Mouse (Mus musculus) lung, embryonic 16.5 days (tissue): ENCODE measurements around the gene Dtl. TPM values are rescaled to one million over a fixed set of nuclear protein-coding genes. Genes with fewer than 3 reads are reported as not detected.

Experiments
- ATAC-seq: fragments of 200-750 bp; cut with Nextera tagmentation; 2 replicates; pipeline ENCODE4 v1.8.0; 2017; ENCODE audit warnings: low read depth, mild to moderate bottlenecking, moderate library complexity
- H3K27ac ChIP-seq: fragments of 300-500 bp; sonication (generic); 2 replicates; pipeline ENCODE4 v1.5.1; 2014; ENCODE audit warnings: mild to moderate bottlenecking, control low read depth, low read length
- H3K27me3 ChIP-seq: fragments of 300-500 bp; sonication (generic); 2 replicates; pipeline ENCODE4 v1.6.1; 2014; ENCODE audit warnings: low read depth, low read length, mixed read lengths; ENCODE audit not compliant: control insufficient read depth, insufficient read depth
- H3K36me3 ChIP-seq: fragments of 300-500 bp; sonication (generic); 2 replicates; pipeline ENCODE4 v1.6.1; 2014; ENCODE audit warnings: low read length; ENCODE audit not compliant: control insufficient read depth, insufficient read depth
- H3K4me1 ChIP-seq: fragments of 300-500 bp; sonication (generic); replicated peaks from 2 replicates; pipeline ENCODE4 v1.6.1; 2014; ENCODE audit warnings: low read length, mixed read lengths; ENCODE audit not compliant: control insufficient read depth, insufficient read depth
- H3K4me2 ChIP-seq: fragments of 300-500 bp; sonication (generic); 2 replicates; pipeline ENCODE4 v1.6.1; 2014; ENCODE audit warnings: low read depth, low read length, control low read depth
- H3K4me3 ChIP-seq: fragments of 300-500 bp; sonication (generic); 2 replicates; pipeline ENCODE4 v1.5.1; 2014; ENCODE audit warnings: mild to moderate bottlenecking, low read length, control low read depth
- H3K9ac ChIP-seq: fragments of 300-500 bp; sonication (generic); 2 replicates; pipeline ENCODE4 v1.6.1; 2014; ENCODE audit warnings: low read length, control low read depth
- H3K9me3 ChIP-seq: fragments of 300-500 bp; sonication (generic); 2 replicates; pipeline ENCODE4 v1.6.1; 2016; ENCODE audit warnings: low read length; ENCODE audit not compliant: control insufficient read depth
- WGBS: fragments of 180-500 bp; shearing (Covaris S2); extraction: QIAGEN DNeasy Blood & Tissue Kit; methylation state at CpG from one replicate; pipeline ENCODE4 v1.1.7; 2014; 5-methylcytosine and 5-hydroxymethylcytosine counted together
- polyA plus RNA-seq: library from polyadenylated mRNA; unstranded; fragments of >200 nt; fragmentation: Nextera tagmentation; extraction: Ambion mirVana; gene quantifications from 2 replicates; pipeline ENCODE4 v1.2.1, GENCODE M21; 2015

Gene Dtl
- polyA plus RNA-seq, 1 experiment from 2014 or later, result 54.0 TPM

DNA sequence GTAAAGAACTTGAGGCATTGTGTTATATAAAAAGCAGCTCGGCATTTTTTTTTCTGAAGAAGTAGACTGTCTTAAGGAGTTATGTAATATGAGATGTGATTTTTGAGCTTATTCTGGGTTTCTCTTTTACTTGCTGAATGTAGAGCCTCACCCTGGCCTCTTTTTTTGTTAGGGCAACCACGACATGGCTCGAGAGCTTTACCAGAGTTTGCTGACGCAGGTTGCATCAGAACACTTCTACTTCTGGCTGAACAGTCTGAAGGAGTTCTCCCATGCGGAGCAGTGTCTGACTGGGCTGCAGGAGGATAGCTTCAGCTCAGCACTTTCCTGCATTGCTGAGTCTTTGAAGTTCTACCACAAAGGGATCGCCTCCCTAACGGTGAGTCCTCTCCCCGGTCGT lies 36.3 kb upstream of the Dtl start:
- Histone ChIP-seq H3K27ac (no peak overlapping the region), H3K36me3 (peaks cover 68% of the 10 kb centered on the region), H3K4me1 (no peaks in the 10 kb centered on the region), H3K27me3 (no peaks in the 10 kb centered on the region), H3K9me3 (no peaks in the 10 kb centered on the region), H3K9ac (no peak overlapping the region), H3K4me3 (no peak overlapping the region), H3K4me2 (no peak overlapping the region)
- WGBS, result 86% methylated on average over 9 of the region's 9 CpGs
- no peak for ATAC-seq

- Histone ChIP-seq H3K36me3 (peaks cover 70% of the 10 kb centered on the region), H3K4me2 (no peak overlapping the region), H3K27me3 (no peaks in the 10 kb centered on the region), H3K27ac (no peak overlapping the region), H3K9ac (no peak overlapping the region), H3K9me3 (no peaks in the 10 kb centered on the region), H3K4me1 (no peaks in the 10 kb centered on the region), H3K4me3 (no peak overlapping the region)
- ATAC-seq, result no peak
- WGBS, result 93% methylated on average over 7 of the region's 7 CpGs
These were observed 35.0 kb upstream of the Dtl start for GRCm38 (mm10) chr1:191610357-191610756.

DNA sequence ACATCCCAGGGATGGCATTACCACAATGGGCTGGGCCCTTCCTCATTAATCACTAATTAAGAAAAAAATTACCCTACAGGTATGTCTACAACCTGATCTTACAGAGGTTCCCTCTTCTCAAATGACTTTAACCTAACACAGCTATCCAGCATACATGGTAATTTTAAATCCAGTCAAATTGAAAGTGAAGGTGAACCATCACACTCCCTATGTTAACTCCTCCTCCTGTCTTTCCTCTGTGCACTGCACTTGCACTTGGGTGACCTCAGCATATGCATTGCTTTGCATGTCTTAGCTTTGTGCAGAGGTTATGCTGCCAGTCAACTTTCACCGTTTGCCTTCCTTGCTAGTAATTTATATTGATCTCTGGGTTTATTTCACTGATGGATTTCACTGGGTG lies 34.2 kb upstream of the Dtl start:
- no peak overlapping the region for H3K9ac ChIP-seq
- H3K27ac ChIP-seq, result no peak overlapping the region
- 67% methylated on average over 1 of the region's 1 CpGs for WGBS
- peaks cover 69% of the 10 kb centered on the region for H3K36me3 ChIP-seq
- H3K4me2 ChIP-seq, result no peak overlapping the region
- no peaks in the 10 kb centered on the region for H3K4me1 ChIP-seq
- H3K27me3 ChIP-seq, result no peaks in the 10 kb centered on the region
- H3K4me3 ChIP-seq, result no peak overlapping the region
- no peaks in the 10 kb centered on the region for H3K9me3 ChIP-seq
- no peak for ATAC-seq

DNA sequence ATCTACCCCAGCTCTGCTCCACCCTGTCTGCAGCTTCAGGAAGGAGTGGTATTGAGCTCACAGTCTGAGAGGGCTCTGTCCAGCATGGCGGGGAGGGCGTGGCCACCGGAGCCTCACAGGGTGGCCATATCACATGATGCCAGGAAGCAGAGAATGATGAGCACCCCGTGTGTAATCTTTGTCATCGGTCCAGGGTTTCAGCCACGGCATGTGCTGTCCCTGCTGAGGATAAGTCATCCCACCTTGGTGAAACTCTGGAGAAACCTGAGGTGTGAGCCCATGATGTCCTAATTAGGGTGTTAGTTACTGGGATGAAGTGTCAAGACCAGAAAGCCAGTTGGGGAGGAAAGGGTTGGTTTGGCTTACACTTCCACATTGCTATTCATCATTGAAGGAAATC lies 33.7 kb upstream of the Dtl start:
- WGBS, result 89% methylated on average over 6 of the region's 6 CpGs
- Histone ChIP-seq H3K9me3 (no peaks in the 10 kb centered on the region), H3K27me3 (no peaks in the 10 kb centered on the region), H3K4me1 (no peaks in the 10 kb centered on the region), H3K27ac (no peak overlapping the region), H3K4me2 (no peak overlapping the region), H3K4me3 (no peak overlapping the region), H3K36me3 (peaks cover 69% of the 10 kb centered on the region), H3K9ac (no peak overlapping the region)
- ATAC-seq, result no peak

DNA sequence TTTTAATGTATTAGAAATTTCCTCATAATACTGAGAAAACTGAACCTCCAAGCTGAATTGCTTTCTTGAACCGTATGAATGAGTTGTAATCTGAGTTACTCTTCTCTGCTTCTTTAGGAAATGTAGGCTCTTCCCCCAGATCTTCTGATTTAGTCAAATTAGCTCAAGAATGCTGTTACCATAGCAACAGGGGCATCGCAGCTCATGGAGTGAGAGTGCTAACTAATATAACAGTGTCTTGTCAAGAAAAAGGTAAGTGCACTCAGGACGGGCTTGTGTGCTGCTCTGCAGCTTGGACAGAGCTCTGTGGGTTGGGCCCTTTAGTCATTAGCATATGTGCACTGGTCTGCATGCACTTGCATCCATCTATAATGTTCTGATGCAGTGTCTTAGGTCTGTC lies 29.3 kb upstream of the Dtl start:
- ATAC-seq, result no peak
- H3K9ac ChIP-seq, result no peak overlapping the region
- peaks cover 48% of the 10 kb centered on the region for H3K36me3 ChIP-seq

DNA sequence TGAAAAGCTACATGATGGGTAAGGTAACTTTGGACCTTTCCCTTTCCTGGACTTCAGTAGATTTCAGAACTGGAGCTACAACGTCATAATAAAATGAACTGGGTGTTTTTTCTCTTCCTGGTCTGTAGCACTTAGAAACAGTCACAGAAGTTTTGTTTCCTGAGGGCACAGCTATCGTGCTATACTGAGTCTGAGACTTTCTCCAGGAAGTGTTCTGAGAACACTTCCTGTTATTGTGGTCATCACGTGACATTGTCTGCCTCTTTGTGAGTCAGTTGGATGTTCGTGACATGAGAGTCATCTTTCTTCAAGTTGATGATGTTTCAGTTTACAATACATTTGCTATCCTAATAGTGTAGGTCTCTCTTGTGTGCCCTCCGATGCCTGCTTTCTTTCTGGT lies 23.9 kb upstream of the Dtl start:
- Histone ChIP-seq H3K9me3 (no peaks in the 10 kb centered on the region), H3K4me1 (no peaks in the 10 kb centered on the region), H3K27me3 (no peaks in the 10 kb centered on the region), H3K27ac (no peak overlapping the region), H3K4me2 (no peak overlapping the region), H3K4me3 (no peak overlapping the region), H3K36me3 (peaks cover 31% of the 10 kb centered on the region), H3K9ac (no peak overlapping the region)
- 63% methylated on average over 5 of the region's 5 CpGs for WGBS
- no peak for ATAC-seq

More for the DNA sequence above, 29.3 kb upstream of the Dtl start:
- 65% methylated on average over 3 of the region's 3 CpGs for WGBS
- H3K4me3 ChIP-seq, result no peak overlapping the region
- no peak overlapping the region for H3K27ac ChIP-seq
- no peak overlapping the region for H3K4me2 ChIP-seq
- no peaks in the 10 kb centered on the region for H3K9me3 ChIP-seq
- H3K4me1 ChIP-seq, result no peaks in the 10 kb centered on the region
- no peaks in the 10 kb centered on the region for H3K27me3 ChIP-seq

DNA sequence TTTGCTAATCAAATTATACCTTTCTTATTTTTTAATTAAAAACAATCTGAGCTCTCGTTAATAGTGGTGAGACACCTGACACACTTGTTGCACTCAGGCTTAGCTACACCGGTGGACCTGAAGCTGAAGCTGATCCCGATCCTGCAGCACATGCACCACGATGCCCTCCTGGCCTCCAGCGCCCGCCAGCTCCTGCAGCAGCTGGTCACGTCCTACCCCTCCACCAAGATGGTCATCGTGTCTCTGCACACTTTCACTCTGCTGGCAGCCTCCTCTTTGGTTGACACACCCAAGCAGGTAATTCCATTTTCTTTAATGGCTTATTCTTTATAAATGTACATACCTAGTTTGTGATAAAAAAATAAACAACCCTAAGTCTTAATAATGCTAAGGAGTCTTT lies 20.7 kb upstream of the Dtl start:
- no peak overlapping the region for H3K9ac ChIP-seq
- no peaks in the 10 kb centered on the region for H3K27me3 ChIP-seq
- H3K9me3 ChIP-seq, result no peaks in the 10 kb centered on the region
- H3K4me2 ChIP-seq, result no peak overlapping the region
- H3K4me1 ChIP-seq, result peaks cover 3% of the 10 kb centered on the region; the same call in 1 of the 2 replicates
- no peak overlapping the region for H3K4me3 ChIP-seq
- H3K36me3 ChIP-seq, result peaks cover 27% of the 10 kb centered on the region
- 95% methylated on average over 8 of the region's 8 CpGs for WGBS
- no peak overlapping the region for H3K27ac ChIP-seq
- ATAC-seq, result no peak

DNA sequence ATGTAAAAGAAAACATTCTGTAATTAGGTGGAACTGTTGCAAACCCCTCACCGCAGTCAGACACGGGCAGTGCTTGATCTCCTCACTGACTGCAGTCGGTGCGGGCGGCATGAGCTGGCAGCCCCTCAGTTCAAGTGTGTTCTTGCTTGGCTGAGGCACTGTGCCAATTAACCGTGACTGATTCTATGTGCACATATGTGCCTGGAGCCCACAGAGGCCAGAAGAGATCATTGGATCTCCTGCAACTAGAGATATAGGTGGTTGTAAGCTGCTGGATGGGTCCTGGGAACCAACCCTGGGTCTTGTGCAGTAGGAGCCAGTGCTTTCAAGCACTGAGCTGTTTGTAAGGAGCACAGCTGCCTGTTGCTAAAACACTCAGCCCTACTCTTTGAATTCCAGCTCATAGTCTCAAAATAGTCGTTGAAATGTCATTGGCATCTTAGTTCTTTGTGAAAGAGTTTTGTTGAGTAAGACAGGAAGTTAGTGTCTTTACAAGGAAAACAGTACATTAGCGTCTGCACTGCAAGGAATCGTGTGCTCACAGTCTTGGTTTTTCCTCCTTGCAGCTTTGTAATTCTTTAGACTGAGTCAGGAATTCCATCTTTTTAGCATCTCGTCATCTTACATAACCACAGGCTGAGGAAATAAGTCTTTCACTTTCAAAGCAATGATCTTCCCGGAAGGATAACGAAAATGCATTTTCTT lies 16.8 kb upstream of the Dtl start:
- ATAC-seq, result peak; percentile 41; the same call in 1 of the 2 replicates
- H3K4me3 ChIP-seq, result no peak overlapping the region
- H3K4me1 ChIP-seq, result peaks cover 3% of the 10 kb centered on the region; the same call in 1 of the 2 replicates
- no peak overlapping the region for H3K9ac ChIP-seq
- H3K4me2 ChIP-seq, result no peak overlapping the region
- H3K9me3 ChIP-seq, result no peaks in the 10 kb centered on the region
- peaks cover 30% of the 10 kb centered on the region for H3K36me3 ChIP-seq
- H3K27me3 ChIP-seq, result no peaks in the 10 kb centered on the region
- H3K27ac ChIP-seq, result no peak overlapping the region
- 75% methylated on average over 12 of the region's 12 CpGs for WGBS

- Histone ChIP-seq H3K27ac (no peak overlapping the region), H3K4me1 (peaks cover 3% of the 10 kb centered on the region; the same call in 1 of the 2 replicates), H3K27me3 (no peaks in the 10 kb centered on the region), H3K36me3 (peaks cover 36% of the 10 kb centered on the region), H3K9me3 (no peaks in the 10 kb centered on the region), H3K4me3 (no peak overlapping the region), H3K9ac (no peak overlapping the region), H3K4me2 (no peak overlapping the region)
- ATAC-seq, result no peak
- 91% methylated on average over 2 of the region's 2 CpGs for WGBS
These were observed 13.4 kb upstream of the Dtl start for GRCm38 (mm10) chr1:191588749-191589148.
